Mouse (Mus musculus): ENCODE results near the gene Styxl1.

DNA sequence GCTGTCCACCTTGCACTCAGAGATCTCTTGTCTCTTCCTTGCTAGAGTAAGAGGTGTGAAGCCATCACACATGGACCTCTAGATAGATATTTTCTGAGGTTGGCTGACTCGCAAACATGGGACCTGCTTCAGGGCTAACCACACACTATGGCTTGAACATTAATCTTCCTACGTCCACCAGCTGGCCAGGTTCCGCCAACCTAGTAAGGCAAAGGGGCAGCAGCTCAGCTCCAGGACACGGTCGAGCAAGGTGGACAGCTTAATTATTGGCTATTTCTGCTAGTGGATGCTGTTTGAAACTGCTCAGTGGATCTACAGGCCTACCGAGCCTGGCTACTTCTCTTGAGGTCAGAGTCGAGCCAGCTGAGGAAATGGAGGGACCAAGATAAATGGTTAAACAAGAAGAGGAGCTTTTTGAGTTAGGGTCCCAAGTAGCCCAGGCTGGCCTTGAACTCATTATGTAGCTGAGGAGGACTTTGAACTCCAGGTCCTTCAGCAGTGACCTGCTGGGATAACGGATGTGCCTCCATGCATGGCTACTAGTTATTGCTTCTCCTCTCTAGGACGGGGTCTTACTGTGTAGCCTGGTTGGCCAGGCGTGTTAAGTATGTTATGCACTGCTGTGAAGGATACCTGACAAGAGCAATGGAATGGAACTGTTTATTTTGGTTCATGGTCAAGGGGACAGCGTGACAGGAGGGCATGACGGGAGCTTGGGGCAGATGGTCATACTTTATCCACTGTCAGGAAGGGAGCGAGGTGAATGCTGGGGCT, 66.4 kb downstream of the Styxl1 start:
- TF ChIP-seq CTCF (IDR thresholded peaks at IDR 0.05; ENCODE audit: low read depth) (no peak), EP300 (optimal IDR thresholded peaks at IDR 0.05) (no peak)
